Mouse (Mus musculus) kidney, adult 2 months (tissue): ENCODE measurements at regions not wholly inside any gene's neighbourhood (a gene's known extent, or its start where the extent isn't known, plus 50 kb on each side); places are given as distances from the start of the nearest gene placed in this dataset.

ENCODE experiments used
- CTCF ChIP-seq: fragments of 200-500 bp; conservative IDR thresholded peaks from 2 replicates; pipeline ENCODE4 v1.5.1; 2011; ENCODE audit warnings: low read depth, mild to moderate bottlenecking, control low read depth, low read length, moderate library complexity, mixed read lengths; ENCODE audit not compliant: insufficient read depth, insufficient read length
- POLR2A ChIP-seq: fragments of 200-500 bp; IDR thresholded peaks from one replicate; pipeline ENCODE4 v1.6.1; 2011; ENCODE audit warnings: low read depth, low read length, control low read depth

- TF ChIP-seq CTCF (no peak), POLR2A (no peak)
Measured at GRCm38 (mm10) chr1:184504663-184505062, 227.8 kb downstream of the Hlx start.
